In genomic region chr14:103392391-103392790, GRCm38 (mm10) we compare ENCODE assay signal across 13 mouse cellular contexts.
"Had no signal": no experiment of that assay in that cellular context is flagged by ENCODE, and none has a peak within 500 bp of the region (broad histone marks: within the 10 kb centered on the region; RNA-seq: fewer than 3 reads in every experiment).

No protein-coding gene starts in this region.

- DNase-seq: lung, adult 18-20 months; lung, postnatal 14 days; lung, postnatal 36 days; right cerebral cortex, postnatal 25 days; right cerebral cortex, postnatal 4 days; spleen, adult 18-20 months; thymus, adult 2 months; thymus, postnatal 14 days; thymus, postnatal 36 days had no signal

- ATAC-seq: liver, embryonic 12.5 days; lung, postnatal 0 days; midbrain, embryonic 13.5 days; midbrain, embryonic 15.5 days had no signal
